Mouse (Mus musculus) left cerebral cortex, adult 9 months (tissue): ENCODE measurements around the gene Gna14.

Experiments used
- DNase-seq, 2 experiments: peaks; one replicate each; pipeline ENCODE4 v3.0.0; 2022; ENCODE audit warnings: low spot score in 2 of 2

Gene Gna14

DNA sequence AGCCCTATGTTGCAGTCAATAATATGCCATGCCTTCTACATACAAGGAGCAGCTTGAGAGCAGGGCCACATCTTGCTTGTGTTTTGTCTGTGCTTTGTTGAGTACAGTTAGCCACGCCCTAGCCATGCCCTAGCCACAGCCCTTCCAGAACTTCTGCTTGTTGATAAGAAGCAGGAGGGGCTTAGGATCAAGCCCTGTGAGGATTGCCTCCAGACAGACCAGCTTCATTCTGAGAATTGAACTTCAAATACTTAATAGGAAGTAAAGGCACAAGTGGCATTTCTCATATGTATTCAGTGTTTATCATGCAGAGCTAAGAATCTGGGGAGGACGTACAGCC lies 75.5 kb downstream of the Gna14 start:
- no peak for DNase-seq

DNA sequence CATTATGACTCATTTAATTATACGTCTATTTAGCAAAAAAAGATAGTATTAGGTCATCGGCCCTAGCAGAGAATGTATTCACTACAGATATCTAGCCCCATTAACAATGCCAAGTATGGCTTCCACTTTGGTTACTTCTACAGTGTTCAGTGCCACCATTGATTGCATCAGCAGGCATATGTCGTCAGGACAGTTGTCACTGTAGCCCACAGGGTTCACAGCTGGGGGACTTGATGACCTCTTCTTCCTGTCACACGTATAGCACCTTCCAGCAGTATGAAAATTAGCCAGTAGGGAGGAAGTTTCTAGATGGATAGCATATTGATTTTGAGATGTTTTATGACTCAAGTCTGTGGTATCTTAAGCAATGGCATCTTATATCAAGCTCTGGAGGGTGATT lies 78.6 kb downstream of the Gna14 start:
- DNase-seq: no peak

DNA sequence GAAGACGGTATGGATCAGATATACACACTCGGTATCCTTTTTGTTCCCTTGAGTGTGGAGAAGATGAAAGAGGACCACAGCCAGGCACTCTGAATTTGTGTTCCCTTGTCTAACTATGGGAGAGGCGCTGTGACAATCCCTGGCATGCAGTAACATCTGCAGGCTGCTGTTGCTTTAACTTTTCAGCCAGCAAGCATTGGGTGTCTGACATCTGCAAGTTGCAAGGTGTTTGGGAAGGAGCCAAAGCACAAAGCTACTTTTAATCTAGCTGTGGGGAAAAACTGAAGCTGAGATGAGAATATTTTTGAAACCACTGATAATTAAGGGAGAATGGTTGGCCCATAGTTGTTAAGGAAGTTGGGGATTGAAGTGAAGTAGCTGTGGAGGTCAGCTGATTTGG lies 83.0 kb downstream of the Gna14 start:
- DNase-seq: no peak

DNA sequence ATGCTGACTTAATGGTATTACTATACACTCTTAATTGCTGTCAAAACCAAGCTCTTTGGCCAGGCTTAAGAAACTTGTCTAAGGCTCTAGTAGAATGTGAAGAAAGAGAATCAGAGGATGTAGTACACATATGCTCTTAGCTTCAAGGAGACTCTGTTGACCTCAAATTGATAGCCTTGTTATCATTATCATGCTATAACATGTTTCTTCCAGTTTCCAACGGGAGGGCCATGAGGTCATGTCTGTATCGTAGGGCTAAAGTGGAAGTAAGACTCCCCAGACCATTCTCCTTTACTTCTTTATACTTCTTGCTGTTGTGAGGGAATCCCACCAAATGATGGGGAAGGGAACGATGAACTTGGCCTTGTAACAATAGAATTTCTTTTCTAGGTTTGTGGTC lies 85.0 kb downstream of the Gna14 start:
- no peak for DNase-seq

DNA sequence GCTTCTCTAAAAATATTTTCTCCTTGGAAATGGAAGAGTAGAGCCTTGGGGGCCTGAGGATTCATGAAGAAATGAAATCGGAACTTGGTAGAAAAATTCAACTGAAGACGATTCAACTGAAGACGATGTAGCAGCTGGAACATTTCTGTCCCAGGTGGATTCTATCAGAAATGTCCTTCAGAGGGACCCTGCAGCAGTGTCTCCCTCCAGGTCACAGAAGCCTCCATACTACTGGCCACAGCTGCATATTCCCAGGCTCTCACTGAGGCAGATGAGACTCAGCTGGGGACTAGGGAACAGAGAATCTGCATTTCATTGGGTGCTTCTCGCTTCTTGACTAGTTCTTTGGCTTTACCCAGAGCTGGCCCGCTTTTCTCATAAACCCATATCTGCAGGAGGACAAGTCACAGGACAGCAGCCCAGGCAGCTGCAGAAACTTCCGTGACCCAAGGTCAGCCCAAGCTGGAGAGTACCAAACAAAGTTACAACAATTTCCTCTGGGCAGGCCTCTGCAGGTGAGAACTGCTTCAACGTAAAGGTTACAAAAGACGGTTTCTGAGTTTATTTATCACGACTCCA lies 90.8 kb downstream of the Gna14 start:
- DNase-seq: no peak

DNA sequence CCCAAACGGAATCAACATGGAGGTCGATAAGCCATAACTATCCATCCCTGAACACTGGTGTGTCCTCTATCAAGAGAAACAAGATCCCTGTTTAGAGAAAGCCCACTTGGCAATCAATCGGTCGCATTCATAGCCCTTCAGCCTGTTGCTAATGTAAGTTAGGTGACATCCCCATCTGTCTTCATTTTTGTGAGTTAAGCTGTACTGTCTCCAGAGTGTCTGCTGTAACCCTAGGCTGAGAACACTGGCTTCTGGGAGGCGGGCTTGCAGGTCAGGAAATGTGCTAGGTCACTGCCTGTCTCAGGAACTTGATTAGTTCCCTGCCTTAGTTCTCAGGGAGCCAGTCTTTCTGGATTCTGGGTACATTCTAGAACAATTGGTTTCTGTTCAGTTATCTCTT lies 91.5 kb downstream of the Gna14 start:
- no peak for DNase-seq

DNA sequence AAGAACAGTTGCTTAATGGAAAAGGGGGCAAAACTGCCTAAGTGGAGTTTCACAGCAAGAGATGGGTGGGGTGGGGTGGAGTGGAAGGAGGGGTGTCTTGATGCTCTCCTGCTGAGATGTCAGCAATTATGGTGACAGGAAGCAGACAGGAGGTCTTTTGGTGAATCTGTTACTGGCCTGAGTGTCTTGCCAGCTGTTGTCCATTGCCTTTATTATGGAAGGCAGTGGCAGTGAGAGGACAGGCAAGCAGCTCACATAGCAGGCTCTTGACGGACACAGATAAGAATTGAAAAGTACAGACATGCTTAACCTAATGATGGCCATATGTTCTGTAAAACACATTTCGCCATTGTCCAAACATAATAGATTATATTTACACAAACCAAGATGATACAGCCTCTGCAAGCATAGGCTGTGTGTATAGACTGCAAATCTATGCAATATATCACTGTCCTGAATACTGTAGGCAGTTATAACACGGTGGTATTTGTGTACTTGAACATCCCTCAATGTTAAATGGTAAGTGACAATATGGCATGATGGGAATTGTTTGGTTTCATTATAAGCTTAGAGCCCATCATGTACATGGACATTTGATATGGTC lies 92.8 kb downstream of the Gna14 start:
- DNase-seq: no peak

DNA sequence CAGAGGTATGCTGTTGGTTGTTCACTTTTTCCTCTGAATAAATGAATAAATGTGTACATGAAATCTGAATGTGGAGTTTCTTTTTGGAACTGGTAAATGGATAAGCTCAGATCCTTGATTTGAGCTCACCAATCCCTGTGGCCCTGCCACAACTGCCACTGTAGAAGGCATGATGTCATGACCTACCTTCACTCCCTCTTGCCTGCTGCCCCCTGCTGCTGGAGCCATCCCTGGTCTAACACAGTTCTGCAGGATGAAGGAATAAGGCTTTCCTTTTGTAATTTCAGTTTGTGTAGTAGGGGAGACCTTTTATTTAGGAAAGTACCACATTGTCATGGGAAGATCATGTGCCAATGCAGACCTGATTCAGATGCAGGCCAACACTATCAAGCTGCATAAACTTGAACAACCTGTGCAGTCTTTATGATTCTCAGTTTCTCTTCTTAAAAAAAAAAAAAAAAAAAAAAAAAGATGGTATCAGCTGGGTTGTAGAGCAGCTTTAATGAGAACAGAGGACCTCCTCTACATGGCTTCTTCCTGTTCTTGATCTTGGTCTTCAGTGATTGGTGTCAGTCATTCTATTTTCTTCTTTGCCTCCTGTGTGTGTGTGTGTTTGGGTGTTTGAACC lies 93.8 kb downstream of the Gna14 start:
- DNase-seq: no peak

DNA sequence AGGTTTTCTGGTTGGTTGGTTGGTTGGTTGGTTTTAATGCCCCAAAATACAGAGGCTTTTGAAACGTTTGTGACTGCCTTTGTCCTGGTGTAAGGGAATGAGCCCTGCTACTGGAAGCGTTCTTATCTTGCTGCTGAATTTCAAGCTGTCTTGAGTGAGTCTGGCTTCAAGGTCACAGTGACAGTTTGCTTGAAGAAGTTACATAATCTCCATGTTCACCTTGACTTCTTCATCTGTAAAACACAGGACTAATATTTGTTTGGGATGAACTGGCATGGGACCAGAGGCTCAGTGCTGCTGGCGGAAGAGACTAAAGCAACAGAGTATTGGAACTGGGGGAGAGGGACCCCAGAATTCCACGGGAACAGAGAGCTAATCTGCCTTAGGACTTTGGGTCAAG lies 94.4 kb downstream of the Gna14 start:
- DNase-seq: no peak

DNA sequence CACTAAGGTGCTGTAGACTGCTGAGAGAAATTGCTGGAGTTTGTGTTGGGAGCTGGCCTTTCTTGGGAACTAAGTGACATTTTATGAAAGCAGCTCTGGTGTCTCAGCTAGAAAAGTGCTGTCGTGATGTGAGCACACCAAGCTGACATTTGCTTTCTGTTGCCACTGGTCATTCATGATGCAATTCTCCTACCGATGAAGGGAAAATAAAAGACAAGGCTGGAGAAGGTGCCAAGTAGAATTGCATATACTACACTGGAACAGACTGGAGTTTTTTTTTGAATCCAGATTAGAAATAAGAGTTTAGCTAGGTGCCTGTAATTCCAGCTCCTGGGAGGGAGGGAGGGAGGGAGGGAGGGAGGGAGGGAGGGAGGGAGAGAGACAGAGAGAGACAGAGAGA lies 98.7 kb downstream of the Gna14 start:
- DNase-seq: no peak

DNA sequence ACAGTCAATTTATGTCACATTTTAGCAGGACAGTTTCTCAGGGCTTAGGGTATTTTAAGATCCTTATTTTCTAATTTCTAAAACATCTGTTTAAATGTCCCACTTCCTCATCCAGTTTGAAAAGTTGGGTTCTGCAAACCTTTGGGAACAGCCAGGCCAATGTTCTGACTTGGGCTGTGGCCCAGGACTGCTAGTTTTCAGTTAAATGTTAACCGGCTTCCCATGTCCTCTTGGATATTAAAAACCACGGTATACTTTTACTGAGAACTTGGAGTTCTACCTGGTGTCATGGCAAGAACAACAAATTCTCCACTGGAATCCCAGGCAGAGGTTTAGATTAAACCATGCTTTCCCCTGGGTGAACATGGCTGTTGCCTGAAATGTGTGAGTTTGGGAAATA lies 102.9 kb downstream of the Gna14 start:
- no peak for DNase-seq

DNA sequence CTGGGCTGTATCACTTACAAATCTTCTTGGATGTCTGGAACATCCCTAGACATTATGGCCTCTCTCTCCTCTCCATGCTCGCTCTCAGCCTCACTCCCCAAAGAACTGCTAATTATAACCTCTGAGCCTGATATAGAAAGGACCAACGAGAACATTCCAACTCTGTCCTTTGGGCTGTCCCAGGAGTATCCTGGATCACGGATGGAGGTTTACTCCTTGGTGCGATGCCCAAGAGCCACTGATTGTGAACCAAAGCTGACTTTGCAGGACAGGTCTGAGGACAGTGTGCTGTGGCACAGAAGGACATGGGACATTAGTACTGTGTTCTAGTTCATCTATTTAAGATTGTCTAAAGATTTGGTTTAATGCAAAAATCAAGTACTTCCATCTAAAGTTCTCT lies 108.1 kb downstream of the Gna14 start:
- no peak for DNase-seq

DNA sequence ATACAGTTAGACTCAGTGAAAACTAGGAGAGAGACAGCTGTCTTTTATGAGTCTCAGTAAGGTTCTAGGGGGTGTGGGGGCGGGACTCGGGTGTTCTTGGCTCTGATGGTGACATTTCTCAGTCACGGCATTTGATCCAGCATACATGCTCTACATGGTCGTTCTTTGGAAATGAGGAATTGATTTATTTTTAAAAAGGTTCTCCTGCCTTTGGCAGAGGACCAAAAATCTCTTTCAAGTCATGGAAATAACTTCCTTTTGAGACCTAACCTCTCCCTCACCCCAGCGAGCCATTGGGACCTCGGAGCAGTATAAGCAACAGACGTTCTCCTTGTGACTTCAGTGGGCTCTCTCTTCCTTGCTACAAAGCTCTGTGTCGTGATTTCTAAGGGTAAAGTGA lies 121.4 kb downstream of the Gna14 start:
- DNase-seq: no peak

DNA sequence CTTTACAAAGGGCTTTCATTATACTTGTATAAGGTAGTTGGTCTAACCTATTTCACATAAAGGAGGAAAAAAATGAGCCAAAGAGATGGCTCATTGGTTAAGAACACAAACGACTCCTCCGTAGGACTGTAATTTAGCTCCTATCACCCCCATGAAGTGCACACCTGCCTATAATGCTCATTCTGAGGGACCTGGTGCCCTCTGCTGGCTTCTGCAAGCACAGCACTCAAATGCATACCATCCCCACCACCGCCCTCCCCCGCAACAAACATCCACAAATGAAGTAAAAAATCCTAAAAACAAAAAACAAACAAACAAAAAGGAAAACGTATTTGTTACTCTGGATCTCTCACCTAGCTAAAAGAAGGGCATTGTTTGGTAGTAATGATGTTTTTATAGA lies 122.4 kb downstream of the Gna14 start:
- no peak for DNase-seq

DNA sequence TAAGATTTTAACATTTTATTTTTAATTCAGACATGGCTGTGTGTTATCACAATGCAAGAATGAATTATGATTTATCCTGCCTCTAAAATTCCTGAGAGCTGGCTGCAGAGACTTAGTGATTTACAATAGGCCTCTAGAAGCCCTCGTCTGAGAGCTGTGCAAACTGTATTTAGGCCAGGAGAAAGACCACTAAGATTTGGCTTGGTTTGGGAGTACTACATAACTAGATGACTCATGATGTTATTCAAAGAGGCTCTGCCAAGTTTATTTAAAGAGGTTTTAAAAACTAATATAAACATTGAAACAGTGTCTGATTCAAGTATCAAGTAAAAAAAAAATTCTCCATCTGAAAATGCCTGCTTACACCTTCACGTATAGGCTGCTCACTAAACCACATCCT lies 123.0 kb downstream of the Gna14 start:
- no peak for DNase-seq

DNA sequence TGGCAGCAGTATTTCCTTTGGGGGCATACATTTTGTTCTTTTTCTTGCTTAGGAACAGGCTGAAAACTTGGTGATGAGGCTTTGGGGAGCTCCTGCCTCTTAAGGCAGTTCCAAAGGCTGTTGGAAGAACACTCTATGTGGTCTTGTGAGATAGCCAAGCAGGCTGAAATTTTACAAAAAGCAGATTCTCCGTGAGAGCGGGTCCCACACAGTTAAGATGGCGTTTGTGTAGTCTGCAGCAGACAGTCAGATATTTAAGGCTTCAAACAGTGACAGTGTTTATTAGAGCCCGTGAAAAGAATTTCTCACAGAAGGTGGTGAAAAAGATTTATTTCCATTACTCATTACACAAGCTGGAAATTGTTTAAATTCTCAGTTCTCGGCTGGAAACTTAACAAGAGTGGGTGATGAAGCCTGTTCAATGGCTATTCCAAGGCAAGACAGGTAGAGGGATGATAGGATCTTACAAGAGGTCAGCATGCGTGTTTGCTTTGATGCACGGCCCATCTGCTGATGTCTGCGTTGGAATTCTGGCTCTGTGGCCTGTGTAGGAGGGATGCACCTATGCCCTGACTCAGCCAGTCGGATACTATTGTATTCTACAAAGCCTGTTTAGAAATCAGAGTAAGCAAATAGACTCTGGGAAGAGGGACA lies 123.8 kb downstream of the Gna14 start:
- DNase-seq: no peak

DNA sequence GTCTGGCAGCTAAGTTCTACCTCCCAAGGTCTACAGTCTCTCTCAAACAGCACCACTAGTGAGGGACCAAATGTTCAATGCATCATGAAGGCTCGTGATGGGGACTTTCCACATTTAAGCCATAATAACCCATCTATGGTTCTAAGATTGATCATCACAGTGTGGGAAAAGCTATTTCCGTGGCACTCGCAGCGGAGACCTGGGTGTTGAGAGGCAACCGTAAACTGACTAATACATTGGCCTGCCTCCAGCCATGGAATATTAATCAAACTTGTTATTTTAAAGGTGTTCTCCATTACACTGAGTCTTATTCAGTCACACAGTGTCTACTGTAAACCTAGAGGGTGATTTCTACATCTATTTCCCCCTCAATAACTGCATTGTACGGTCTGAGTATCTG lies 127.1 kb downstream of the Gna14 start:
- no peak for DNase-seq

DNA sequence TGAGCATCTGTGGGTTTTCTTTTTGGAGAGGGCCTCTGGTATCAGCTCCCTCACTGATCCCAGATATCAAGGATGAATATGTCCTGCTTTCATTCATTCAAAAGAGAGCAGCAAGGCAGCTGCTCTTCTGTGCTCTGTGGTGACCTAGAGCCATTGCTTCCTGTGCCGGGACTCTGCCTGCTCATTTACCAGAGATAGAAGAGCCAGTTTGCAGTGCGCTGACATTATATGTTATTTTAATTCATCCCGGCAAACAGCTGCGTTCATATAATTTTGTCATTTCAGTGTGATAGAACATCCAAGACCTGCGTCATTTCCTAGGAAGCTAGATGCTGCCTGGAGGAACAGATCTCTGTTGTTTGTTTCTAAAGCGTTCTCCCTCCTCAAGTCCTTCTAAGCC lies 141.2 kb downstream of the Gna14 start:
- DNase-seq: no peak

DNA sequence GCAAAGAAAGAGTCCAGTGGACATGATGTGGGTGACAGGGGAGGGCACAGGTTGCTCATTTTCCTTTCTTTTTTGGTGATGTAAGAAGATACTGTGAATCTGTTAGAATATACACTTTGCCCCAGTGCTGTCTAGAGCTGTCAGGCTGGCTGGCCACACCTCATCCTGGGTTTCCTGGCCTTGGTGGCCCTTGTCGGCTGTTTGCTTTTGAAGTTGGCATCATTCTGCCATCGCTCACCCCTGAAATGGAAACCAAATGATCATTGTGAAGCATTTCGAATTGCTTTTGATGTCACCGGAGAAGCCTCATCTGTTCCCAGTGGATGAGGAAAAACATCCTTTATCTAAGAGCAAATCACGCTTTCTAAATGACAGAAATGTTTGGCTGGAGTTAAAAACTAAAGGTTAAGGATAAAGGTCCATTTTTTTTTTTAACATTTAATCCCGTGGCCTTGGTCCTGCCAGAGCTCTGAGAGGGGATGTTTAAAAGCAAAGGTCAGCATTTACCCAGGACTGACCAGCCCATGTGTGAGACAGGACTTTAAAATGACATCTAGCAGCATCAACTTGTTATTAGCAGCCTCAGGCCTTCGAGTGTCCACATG lies 144.2 kb downstream of the Gna14 start:
- DNase-seq: no peak

DNA sequence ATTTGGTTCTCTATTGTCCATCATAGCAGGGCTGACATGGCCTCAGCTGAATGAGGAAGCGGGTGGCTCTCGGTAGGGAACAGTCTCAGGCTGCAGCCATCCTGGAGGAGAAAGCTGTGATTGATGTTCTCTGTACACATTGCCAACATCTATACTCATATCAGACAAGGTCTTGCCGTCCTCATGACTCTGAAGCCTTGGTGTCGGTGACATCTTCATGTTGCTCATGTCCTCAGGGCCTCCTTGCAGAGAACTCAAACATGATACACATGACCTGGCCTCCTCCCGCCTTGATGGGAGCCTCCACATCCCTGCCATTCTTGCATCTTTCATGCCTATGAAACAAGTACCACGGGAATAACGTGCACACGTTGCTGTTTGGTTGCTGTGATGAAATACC lies 144.9 kb downstream of the Gna14 start:
- DNase-seq: no peak

DNA sequence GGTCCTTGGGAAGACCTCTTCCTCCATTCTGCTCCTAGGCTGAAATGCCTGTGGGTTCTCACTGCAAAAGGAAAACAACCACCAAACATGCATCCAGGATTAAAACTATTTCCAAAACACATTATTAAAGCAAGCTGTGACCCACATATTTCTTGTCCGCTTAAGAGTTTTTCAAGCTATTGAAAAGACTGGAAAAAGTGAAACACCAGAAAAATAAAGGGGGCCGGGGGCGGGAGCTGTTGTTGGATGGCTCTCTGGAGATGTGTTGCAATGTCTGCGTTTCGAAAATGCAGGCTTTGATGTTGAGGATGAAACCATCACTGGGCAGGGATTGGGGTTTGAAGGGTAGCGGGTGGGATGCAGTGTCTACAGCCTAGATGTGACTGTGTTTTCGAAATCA lies 149.0 kb downstream of the Gna14 start:
- DNase-seq: no peak

DNA sequence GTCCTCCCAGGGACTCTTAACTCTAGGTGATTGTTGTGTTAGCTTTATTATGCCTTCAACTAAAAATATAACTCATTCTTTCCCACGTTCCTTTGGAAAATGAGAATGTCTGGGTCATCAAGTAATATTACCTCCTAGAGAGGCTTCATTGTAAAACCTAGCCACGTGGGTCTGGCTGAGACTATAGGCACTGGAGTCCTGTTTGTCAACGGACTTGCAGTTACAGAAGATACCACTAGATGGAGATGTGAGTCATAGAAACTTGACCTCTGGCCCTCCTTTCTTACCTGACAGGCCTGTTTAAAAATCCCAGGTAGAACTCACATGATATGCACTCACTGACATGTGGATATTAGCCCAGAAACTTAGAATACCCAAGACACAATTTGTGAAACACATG lies 149.8 kb downstream of the Gna14 start:
- DNase-seq: no peak
